Mouse (Mus musculus) kidney, postnatal 10 days (tissue): ENCODE results near the gene Tiam2.

Experiments
- DNase-seq: peaks from one replicate; pipeline ENCODE4 v3.0.0; 2021; ENCODE audit warnings: mixed read lengths

Tiam2 gene

GRCm38 (mm10) chr17:3326148-3326902 lies at the start of gene Tiam2:
Tiam2 (plus strand) TSS chr17:3326573.
- peak; percentile 86 for DNase-seq

- no peak for DNase-seq
Measured at GRCm38 (mm10) chr17:3280321-3280720, 46.1 kb upstream of the Tiam2 start.

DNA sequence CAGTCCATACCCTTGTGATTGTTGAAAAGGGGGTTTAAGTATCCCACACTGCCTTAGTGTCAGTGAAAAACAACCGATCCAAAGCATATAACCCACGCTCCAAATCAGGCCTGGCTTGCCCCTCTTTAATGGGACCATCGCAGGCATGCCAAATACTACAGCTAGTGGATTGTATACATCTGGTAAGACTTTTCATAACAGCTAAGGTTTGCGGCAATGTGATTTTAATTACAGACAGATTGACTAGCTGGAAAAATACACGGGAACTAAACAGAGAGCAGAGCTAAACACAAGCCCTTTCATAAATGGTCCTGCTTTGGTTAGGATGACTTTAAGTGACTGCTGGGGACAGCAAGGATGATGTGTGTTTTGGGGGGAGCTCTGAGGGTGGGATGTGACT lies 44.4 kb upstream of the Tiam2 start:
- DNase-seq: no peak

DNA sequence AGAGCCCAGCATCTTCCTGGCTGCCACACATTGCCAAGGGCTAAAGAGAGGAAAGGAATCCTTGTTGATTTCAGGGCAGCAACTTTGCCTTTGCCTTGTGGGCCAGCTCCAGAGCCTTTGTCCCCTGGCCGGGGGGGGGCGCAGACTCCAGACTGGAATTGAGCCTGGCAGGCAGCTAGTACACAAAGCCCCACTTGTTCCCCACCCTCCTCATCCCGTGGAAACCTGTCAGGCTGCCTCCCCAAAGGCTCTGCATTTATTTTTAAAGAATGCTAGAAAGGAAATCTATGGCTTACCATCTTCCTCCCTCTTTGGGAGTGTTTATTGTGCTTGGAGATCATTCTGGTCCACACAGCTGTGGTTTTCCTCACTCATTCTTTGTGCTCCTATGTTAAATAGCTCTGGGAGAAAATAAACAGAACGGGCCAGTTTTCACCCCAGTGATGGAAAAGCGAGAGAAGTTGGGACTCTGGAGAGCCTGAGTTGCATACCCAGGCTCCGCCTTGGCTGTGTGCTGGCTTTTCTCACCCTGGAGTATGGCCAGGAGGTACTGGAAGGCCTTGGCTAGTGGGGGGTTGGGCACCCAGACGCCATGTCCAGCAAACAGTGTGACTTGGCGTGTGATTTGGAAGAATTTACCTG lies 41.2 kb upstream of the Tiam2 start:
- no peak for DNase-seq

- DNase-seq: no peak
Measured at GRCm38 (mm10) chr17:3286123-3286825, 40.1 kb upstream of the Tiam2 start.

- DNase-seq: peak; percentile 79
Measured at GRCm38 (mm10) chr17:3288341-3288740, 38.0 kb upstream of the Tiam2 start.

- DNase-seq: no peak
Measured at GRCm38 (mm10) chr17:3295097-3295496, 31.3 kb upstream of the Tiam2 start.

DNA sequence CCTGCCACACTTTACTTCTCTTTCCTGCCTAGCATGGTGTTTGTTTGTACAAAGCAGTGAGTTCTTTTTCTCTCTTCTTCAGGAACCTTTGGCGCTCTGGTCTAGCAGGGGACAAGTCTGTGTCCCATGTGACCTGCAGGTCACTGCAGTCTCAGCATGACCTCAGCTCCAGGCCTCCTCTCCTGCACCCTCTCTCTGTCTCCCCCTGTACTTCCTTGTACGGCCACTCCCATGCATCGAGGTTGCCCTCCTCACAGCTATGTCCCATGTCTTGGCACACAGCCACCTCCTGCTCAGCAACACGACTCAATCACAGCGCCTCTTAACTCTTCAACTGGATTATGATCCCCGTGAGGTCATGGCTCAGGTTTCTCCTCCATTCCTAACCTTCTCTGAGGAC lies 26.9 kb upstream of the Tiam2 start:
- DNase-seq: no peak

- DNase-seq: peak; percentile 20
Measured at GRCm38 (mm10) chr17:3305926-3306325, 20.4 kb upstream of the Tiam2 start.

DNA sequence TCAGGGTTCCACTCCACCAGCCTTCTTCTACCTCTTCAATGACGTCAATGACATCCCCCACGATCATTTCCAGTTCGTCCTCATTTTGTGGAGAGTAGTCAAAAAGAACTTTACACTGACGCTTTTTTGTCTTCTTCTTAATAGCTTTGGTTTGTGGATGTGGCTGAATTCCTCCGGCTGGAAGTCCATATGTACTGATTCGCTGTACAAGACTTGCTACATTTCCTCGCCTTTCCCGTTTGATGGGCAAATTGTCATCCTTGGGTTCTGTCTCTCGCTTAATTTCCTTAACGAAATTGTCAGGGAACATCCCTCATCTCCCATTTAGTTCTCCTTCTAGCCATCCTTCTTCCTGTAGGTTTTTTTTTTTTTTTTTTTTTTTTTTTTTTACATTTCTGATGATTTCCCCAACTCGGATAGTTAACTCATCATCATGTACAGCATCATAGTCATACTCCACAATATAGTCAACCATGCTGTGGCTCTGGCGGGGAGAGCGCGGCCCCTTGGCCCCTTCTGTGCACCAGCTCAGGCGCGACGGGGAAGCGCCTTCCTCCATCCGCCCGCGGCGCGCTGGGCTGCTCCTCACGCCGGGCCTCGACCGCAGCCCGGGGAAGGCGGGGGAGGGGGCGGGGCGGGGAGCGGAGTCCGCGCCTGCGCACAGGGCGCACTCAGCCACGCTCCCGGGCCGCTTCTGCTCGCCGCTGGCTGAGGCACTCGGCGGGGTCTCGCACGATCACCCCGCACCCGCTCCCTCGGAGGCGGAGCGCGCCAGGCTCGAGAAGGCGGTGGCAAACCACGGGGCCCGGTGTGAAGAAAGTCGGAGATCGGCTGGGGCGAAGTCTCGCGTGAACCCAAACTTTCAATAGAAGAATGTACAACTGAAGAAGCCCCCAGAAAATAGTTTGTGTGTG lies 12.4 kb upstream of the Tiam2 start:
- DNase-seq: peak; percentile 89

DNA sequence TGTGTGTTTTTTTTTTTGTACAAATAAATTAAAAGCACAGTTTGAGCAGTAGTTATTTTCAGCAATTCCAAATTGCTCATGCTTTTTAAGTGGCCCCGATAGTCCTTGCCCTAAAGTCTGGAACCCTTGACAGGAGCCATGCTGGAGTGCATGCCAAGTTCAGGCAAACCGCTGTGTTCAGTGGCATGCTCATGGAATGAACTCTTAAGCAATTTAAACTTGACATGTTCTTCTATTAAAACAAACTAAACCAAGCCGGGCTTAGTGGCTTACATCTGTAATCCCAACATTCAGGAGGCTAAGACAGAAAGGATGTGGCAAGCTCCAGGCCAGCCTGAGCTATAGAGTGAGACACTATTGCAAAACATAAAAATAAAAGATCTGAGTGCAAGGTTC lies 11.8 kb upstream of the Tiam2 start:
- no peak for DNase-seq

- no peak for DNase-seq
Measured at GRCm38 (mm10) chr17:3315581-3315980, 10.8 kb upstream of the Tiam2 start.

DNA sequence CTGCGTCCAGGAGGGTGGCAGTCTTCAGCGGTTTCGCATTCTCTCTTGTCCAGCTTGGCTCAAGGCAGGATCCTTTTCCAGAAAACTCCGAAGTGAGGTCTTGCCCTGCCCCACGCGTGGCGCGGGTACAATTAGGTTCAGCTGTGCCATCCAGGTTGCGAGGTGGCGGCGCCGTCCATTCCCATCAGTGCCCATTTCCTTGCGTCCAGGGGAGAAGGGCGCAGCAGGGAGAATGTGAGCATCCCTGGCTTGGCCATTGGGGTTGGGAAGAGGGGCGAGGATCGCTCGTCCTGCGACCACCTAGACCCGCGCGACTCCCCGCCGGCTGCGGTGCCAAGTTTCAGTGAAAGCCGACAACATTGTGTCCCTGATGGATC lies 518 bp downstream of the Tiam2 start:
- no peak for DNase-seq

DNA sequence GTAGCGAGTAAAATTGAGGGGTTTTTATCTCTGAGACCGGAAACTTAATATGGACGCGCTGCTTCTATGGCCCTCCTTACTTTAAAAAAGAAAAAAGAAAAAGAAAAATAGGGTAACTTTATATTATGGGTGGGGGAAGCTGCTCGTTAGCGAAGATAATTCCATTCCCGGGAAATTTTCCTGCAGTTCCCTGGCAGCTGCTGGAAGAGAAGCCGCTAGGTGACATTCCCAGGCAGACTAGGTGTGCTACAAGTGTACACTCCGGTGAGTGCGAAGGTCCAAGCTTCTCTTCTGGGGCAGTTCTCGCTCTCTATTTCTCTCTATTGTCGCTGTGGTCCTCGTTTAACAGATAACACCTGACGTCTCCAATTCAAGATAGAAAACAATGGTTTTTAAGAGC lies 962 bp downstream of the Tiam2 start:
- DNase-seq: no peak

DNA sequence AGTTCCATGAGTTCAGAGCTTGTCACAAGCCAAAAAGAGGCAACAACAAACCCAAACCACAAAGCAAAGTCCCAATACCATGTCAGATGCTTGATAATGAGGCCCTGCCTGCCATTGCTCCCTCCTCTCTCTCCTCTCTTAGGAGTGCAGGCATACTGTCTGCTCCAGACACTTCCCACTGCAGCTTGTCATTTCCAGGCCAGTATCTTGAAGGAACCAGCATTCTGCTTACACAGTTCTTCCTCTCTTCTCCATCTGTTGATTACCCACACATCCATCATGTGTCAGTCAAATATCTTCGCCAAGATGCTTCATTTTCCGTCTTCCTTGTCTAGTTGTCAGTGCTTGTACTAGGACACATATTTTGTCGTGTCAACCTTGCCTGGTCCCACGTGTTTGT lies 2.4 kb downstream of the Tiam2 start:
- DNase-seq: no peak

DNA sequence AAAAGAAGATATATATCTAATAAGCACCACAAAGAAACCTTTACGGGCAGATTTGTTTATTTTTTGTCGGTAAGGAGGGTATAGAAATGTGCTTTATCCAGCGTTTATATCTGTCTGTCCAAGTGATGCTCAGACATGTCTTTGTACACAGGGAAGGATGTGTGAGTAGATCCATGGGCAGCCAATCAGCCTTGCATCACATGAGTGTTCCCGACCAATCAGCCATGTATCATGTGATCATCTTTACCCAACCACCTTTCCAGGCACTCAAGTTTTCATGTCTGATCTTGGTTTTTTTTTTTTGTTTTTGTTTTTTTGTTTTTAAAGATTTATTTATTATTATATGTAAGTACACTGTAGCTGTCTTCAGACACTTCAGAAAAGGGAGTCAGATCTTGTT lies 3.1 kb downstream of the Tiam2 start:
- DNase-seq: no peak

- DNase-seq: peak; percentile 83
Measured at GRCm38 (mm10) chr17:3331721-3332461, 5.5 kb downstream of the Tiam2 start.

- DNase-seq: no peak
Measured at GRCm38 (mm10) chr17:3336161-3336739, 9.9 kb downstream of the Tiam2 start.

DNA sequence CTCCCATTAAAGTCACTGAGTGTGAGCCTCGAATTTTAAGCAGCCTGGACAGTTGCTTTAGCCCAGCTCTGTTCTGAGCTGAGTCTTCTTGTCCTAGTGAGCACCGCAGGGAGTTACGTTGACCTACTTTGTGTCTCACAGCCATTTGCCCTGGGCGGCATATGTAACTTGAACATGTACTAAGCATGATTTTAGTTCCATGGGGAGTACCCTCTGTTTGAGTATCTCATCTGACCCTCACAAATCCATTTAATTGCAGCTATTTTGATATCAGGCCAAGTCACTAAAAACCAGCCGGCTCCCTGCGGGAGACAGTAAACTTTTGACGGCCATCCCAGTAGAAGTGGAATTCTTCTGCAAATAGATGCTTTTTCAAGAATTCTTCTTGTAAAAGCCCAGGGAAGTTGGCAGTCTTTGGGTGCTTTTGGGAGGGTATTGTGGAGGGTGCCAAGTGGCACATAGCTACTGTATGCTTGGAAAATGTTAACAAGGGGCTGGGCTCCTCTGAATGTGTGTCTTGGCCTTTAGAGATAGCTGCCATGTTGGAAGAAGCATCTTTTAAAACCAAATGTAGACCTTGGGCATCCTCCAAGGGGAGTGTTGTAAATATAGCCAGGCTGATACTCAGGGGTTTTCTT lies 10.6 kb downstream of the Tiam2 start:
- peak; percentile 27 for DNase-seq

DNA sequence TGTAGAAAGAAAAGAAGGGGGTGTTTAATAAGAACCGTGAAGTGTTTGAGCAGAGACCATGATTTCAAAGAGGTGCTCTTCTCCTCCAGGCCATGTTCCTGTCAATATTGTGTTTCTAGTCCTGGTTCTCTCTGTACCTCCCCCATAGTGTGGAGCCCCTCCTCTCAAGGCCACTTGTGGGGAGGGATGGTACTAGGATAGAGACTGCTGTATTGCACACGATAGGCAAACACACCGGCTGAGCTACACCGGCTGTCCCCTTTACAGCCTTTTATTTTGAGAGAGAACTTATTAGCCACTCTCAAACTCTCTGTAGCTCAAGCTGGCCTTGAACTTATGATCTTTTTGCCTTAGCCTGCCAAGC lies 11.1 kb downstream of the Tiam2 start:
- DNase-seq: no peak

- no peak for DNase-seq
Measured at GRCm38 (mm10) chr17:3338821-3339220, 12.4 kb downstream of the Tiam2 start.
